Mouse (Mus musculus) intestine, embryonic 16.5 days (tissue): ENCODE results near the gene Rnf220. TPM values are rescaled to one million over a fixed set of nuclear protein-coding genes. Genes with fewer than 3 reads are reported as not detected.

Source experiments
- ATAC-seq: fragments of 200-750 bp; cut with Nextera tagmentation; 2 replicates; pipeline ENCODE4 v1.8.0; 2017; ENCODE audit warnings: moderate TSS enrichment, moderate library complexity
- H3K27ac ChIP-seq: fragments of 300-500 bp; sonication (generic); 2 replicates; pipeline ENCODE4 v1.5.1; 2014; ENCODE audit warnings: mild to moderate bottlenecking, low read length
- H3K27me3 ChIP-seq: fragments of 300-500 bp; sonication (generic); replicated peaks from 2 replicates; pipeline ENCODE4 v1.6.1; 2014; ENCODE audit warnings: low read length, control low read depth, mixed read lengths; ENCODE audit not compliant: control insufficient read depth, insufficient read depth
- H3K36me3 ChIP-seq: fragments of 300-500 bp; sonication (generic); 2 replicates; pipeline ENCODE4 v1.6.1; 2014; ENCODE audit warnings: low read length, control low read depth; ENCODE audit not compliant: control insufficient read depth, insufficient read depth
- H3K4me1 ChIP-seq: fragments of 300-500 bp; sonication (generic); 2 replicates; pipeline ENCODE4 v1.6.1; 2014; ENCODE audit warnings: low read length, control low read depth, mixed read lengths; ENCODE audit not compliant: control insufficient read depth, insufficient read depth
- H3K4me2 ChIP-seq: fragments of 300-500 bp; sonication (generic); 2 replicates; pipeline ENCODE4 v1.6.1; 2014; ENCODE audit warnings: low read depth, low read length, control low read depth
- H3K4me3 ChIP-seq: fragments of 300-500 bp; sonication (generic); 2 replicates; pipeline ENCODE4 v1.5.1; 2014; ENCODE audit warnings: mild to moderate bottlenecking, low read length
- H3K9ac ChIP-seq: fragments of 300-500 bp; sonication (generic); 2 replicates; pipeline ENCODE4 v1.6.1; 2014; ENCODE audit warnings: low read depth, low read length
- H3K9me3 ChIP-seq: fragments of 300-500 bp; sonication (generic); 2 replicates; pipeline ENCODE4 v1.6.1; 2016; ENCODE audit warnings: low read length, control low read depth; ENCODE audit not compliant: control insufficient read depth
- WGBS: fragments of 180-500 bp; shearing (Covaris S2); extraction: QIAGEN DNeasy Blood & Tissue Kit; methylation state at CpG from one replicate; pipeline ENCODE4 v1.1.7; 2014; 5-methylcytosine and 5-hydroxymethylcytosine counted together
- polyA plus RNA-seq: library from polyadenylated mRNA; unstranded; fragments of >200 nt; fragmentation: Nextera tagmentation; extraction: Ambion mirVana; gene quantifications from 2 replicates; pipeline ENCODE4 v1.2.1, GENCODE M21; 2015

Rnf220 gene
- polyA plus RNA-seq, 1 experiment from 2014 or later = 49.0 TPM

GRCm38 (mm10) chr4:117360713-117361557, 135.9 kb downstream of the Rnf220 start:
- Histone ChIP-seq H3K9ac (no peak overlapping the region), H3K27ac (no peak overlapping the region), H3K9me3 (no peaks in the 10 kb centered on the region), H3K36me3 (no peaks in the 10 kb centered on the region), H3K4me1 (peaks cover 24% of the 10 kb centered on the region; the same call in 1 of the 2 replicates), H3K27me3 (no peaks in the 10 kb centered on the region; the same call in 1 of the 2 replicates), H3K4me3 (no peak overlapping the region), H3K4me2 (no peak overlapping the region)
- 43% methylated on average over 16 of the region's 16 CpGs for WGBS
- no peak for ATAC-seq

- WGBS = 77% methylated on average over 17 of the region's 17 CpGs
These were observed 137.0 kb downstream of the Rnf220 start for GRCm38 (mm10) chr4:117359803-117360382.

GRCm38 (mm10) chr4:117357917-117358316, 138.9 kb downstream of the Rnf220 start:
- WGBS = 68% methylated on average over 7 of the region's 7 CpGs
- no peak overlapping the region for H3K4me3 ChIP-seq
- no peak overlapping the region for H3K4me2 ChIP-seq
- no peak overlapping the region for H3K27ac ChIP-seq
- ATAC-seq = no peak
- no peaks in the 10 kb centered on the region for H3K9me3 ChIP-seq
- H3K4me1 ChIP-seq = peaks cover 24% of the 10 kb centered on the region; the same call in 1 of the 2 replicates
- H3K9ac ChIP-seq = no peak overlapping the region
- H3K36me3 ChIP-seq = no peaks in the 10 kb centered on the region
- H3K27me3 ChIP-seq = no peaks in the 10 kb centered on the region; the same call in 1 of the 2 replicates

More at GRCm38 (mm10) chr4:117359803-117360382, 137.0 kb downstream of the Rnf220 start:
- no peak for ATAC-seq
- H3K9me3 ChIP-seq = no peaks in the 10 kb centered on the region
- H3K4me2 ChIP-seq = no peak overlapping the region
- no peak overlapping the region for H3K4me3 ChIP-seq
- H3K36me3 ChIP-seq = no peaks in the 10 kb centered on the region
- peaks cover 24% of the 10 kb centered on the region; the same call in 1 of the 2 replicates for H3K4me1 ChIP-seq
- no peaks in the 10 kb centered on the region; the same call in 1 of the 2 replicates for H3K27me3 ChIP-seq
- no peak overlapping the region for H3K27ac ChIP-seq
- H3K9ac ChIP-seq = no peak overlapping the region

GRCm38 (mm10) chr4:117357104-117357503, 139.7 kb downstream of the Rnf220 start:
- 57% methylated on average over 5 of the region's 5 CpGs for WGBS
- no peak overlapping the region for H3K9ac ChIP-seq
- ATAC-seq = peak; percentile 78

GRCm38 (mm10) chr4:117356223-117356622, 140.6 kb downstream of the Rnf220 start:
- Histone ChIP-seq H3K27me3 (no peaks in the 10 kb centered on the region), H3K27ac (no peak overlapping the region)
- ATAC-seq = peak; percentile 53

More at GRCm38 (mm10) chr4:117357104-117357503, 139.7 kb downstream of the Rnf220 start:
- H3K4me3 ChIP-seq = no peak overlapping the region
- no peaks in the 10 kb centered on the region; the same call in 1 of the 2 replicates for H3K27me3 ChIP-seq
- H3K9me3 ChIP-seq = no peaks in the 10 kb centered on the region
- no peak overlapping the region for H3K27ac ChIP-seq
- H3K36me3 ChIP-seq = no peaks in the 10 kb centered on the region
- H3K4me2 ChIP-seq = no peak overlapping the region
- peaks cover 24% of the 10 kb centered on the region; the same call in 1 of the 2 replicates for H3K4me1 ChIP-seq

GRCm38 (mm10) chr4:117354651-117355050, 142.2 kb downstream of the Rnf220 start:
- Histone ChIP-seq H3K4me3 (no peak overlapping the region), H3K36me3 (no peaks in the 10 kb centered on the region), H3K27me3 (no peaks in the 10 kb centered on the region), H3K4me2 (no peak overlapping the region), H3K9me3 (no peaks in the 10 kb centered on the region), H3K27ac (no peak overlapping the region), H3K9ac (no peak overlapping the region), H3K4me1 (peaks cover 16% of the 10 kb centered on the region; the same call in 1 of the 2 replicates)
- ATAC-seq = no peak
- WGBS = 77% methylated on average over 6 of the region's 6 CpGs

More at GRCm38 (mm10) chr4:117356223-117356622, 140.6 kb downstream of the Rnf220 start:
- no peak overlapping the region for H3K4me2 ChIP-seq
- H3K4me1 ChIP-seq = peaks cover 24% of the 10 kb centered on the region; the same call in 1 of the 2 replicates
- H3K9me3 ChIP-seq = no peaks in the 10 kb centered on the region
- no peak overlapping the region for H3K9ac ChIP-seq
- no peaks in the 10 kb centered on the region for H3K36me3 ChIP-seq
- WGBS = 76% methylated on average over 2 of the region's 2 CpGs
- no peak overlapping the region for H3K4me3 ChIP-seq

- WGBS = 62% methylated on average over 9 of the region's 9 CpGs
- Histone ChIP-seq H3K27me3 (no peaks in the 10 kb centered on the region), H3K4me1 (peaks cover 16% of the 10 kb centered on the region; the same call in 1 of the 2 replicates), H3K9ac (no peak overlapping the region), H3K9me3 (no peaks in the 10 kb centered on the region), H3K27ac (no peak overlapping the region), H3K4me3 (no peak overlapping the region), H3K4me2 (no peak overlapping the region), H3K36me3 (no peaks in the 10 kb centered on the region)
- ATAC-seq = no peak
These were observed 143.9 kb downstream of the Rnf220 start for GRCm38 (mm10) chr4:117352957-117353356.

- H3K27me3 ChIP-seq = no peaks in the 10 kb centered on the region
- 89% methylated on average over 5 of the region's 5 CpGs for WGBS
- no peak overlapping the region for H3K4me2 ChIP-seq
- H3K9me3 ChIP-seq = no peaks in the 10 kb centered on the region
- no peak overlapping the region for H3K27ac ChIP-seq
- H3K9ac ChIP-seq = no peak overlapping the region
- peaks cover 12% of the 10 kb centered on the region; the same call in 1 of the 2 replicates for H3K4me1 ChIP-seq
- no peak overlapping the region for H3K4me3 ChIP-seq
- ATAC-seq = no peak
- H3K36me3 ChIP-seq = no peaks in the 10 kb centered on the region
These were observed 144.8 kb downstream of the Rnf220 start for GRCm38 (mm10) chr4:117352071-117352470.

- Histone ChIP-seq H3K36me3 (no peaks in the 10 kb centered on the region), H3K4me3 (no peak overlapping the region), H3K4me2 (no peak overlapping the region), H3K9ac (no peak overlapping the region), H3K27me3 (no peaks in the 10 kb centered on the region), H3K4me1 (peaks cover 4% of the 10 kb centered on the region; the same call in 1 of the 2 replicates), H3K9me3 (no peaks in the 10 kb centered on the region), H3K27ac (no peak overlapping the region)
- WGBS = 70% methylated on average over 12 of the region's 12 CpGs
- no peak for ATAC-seq
These were observed 146.6 kb downstream of the Rnf220 start for GRCm38 (mm10) chr4:117350139-117350693.
